Mouse (Mus musculus) left cerebral cortex, postnatal 4 days (tissue): ENCODE results near the gene Kif1bp. TPM values are rescaled to one million over a fixed set of nuclear protein-coding genes. Genes with fewer than 3 reads are reported as not detected.

Experiments
- DNase-seq: peaks from one replicate; pipeline ENCODE4 v3.0.0-alpha.2; 2022
- intact Hi-C: fragments of 180-260 bp; cut with DNase I; formaldehyde crosslinking; loops from one replicate; pipeline ENCODE4 v1.15.1; 2025
- total RNA-seq, 2 experiments: library from RNA; stranded (reverse); gene quantifications; 2 replicates each; pipeline ENCODE4 v1.2.3; 2021

Gene Kif1bp
- total RNA-seq, 2 experiments from 2014 or later, result 88.7 to 90.0 TPM

GRCm38 (mm10) chr10:62557736-62558135 is 20.5 kb downstream of the Kif1bp start:
- intact Hi-C loops, result no loop called here
- no peak for DNase-seq

- no peak for DNase-seq
- intact Hi-C loops, result no loop called here
Measured at GRCm38 (mm10) chr10:62556558-62556901, 21.7 kb downstream of the Kif1bp start.

GRCm38 (mm10) chr10:62555705-62556557 is 22.3 kb downstream of the Kif1bp start:
- DNase-seq, result no peak
- intact Hi-C loops, result no loop called here

GRCm38 (mm10) chr10:62553611-62554091 is 24.6 kb downstream of the Kif1bp start:
- intact Hi-C loops, result no loop called here
- no peak for DNase-seq

- intact Hi-C loops, result no loop called here
- no peak for DNase-seq
Measured at GRCm38 (mm10) chr10:62550787-62551300, 27.4 kb downstream of the Kif1bp start.

GRCm38 (mm10) chr10:62549523-62550166 is 28.6 kb downstream of the Kif1bp start:
- DNase-seq, result peak; percentile 64
- intact Hi-C loops, result loop anchor here (5.0 kb wide), 1 partner anchor 47 kb away; no protein-coding TSS in a partner anchor

- no peak for DNase-seq
- intact Hi-C loops, result loop anchor here (5.0 kb wide), 1 partner anchor 44 kb away; no protein-coding TSS in a partner anchor
Measured at GRCm38 (mm10) chr10:62546441-62546840, 31.8 kb downstream of the Kif1bp start.

GRCm38 (mm10) chr10:62545759-62546158 is 32.5 kb downstream of the Kif1bp start:
- intact Hi-C loops, result loop anchor here (5.0 kb wide), 1 partner anchor 43 kb away; no protein-coding TSS in a partner anchor
- no peak for DNase-seq

- intact Hi-C loops, result no loop called here
Measured at GRCm38 (mm10) chr10:62544316-62544715, 33.9 kb downstream of the Kif1bp start.

GRCm38 (mm10) chr10:62543399-62543808 is 34.9 kb downstream of the Kif1bp start:
- no peak for DNase-seq
- intact Hi-C loops, result no loop called here

More at GRCm38 (mm10) chr10:62544316-62544715, 33.9 kb downstream of the Kif1bp start:
- DNase-seq, result no peak

GRCm38 (mm10) chr10:62542928-62543327 is 35.3 kb downstream of the Kif1bp start:
- intact Hi-C loops, result no loop called here
- DNase-seq, result no peak

- DNase-seq, result no peak
- intact Hi-C loops, result no loop called here
Measured at GRCm38 (mm10) chr10:62542507-62542906, 35.8 kb downstream of the Kif1bp start.

GRCm38 (mm10) chr10:62541499-62541898 is 36.8 kb downstream of the Kif1bp start:
- no peak for DNase-seq
- intact Hi-C loops, result no loop called here

- intact Hi-C loops, result no loop called here
Measured at GRCm38 (mm10) chr10:62540800-62541199, 37.5 kb downstream of the Kif1bp start.

GRCm38 (mm10) chr10:62534509-62534908 is 43.7 kb downstream of the Kif1bp start:
- no peak for DNase-seq
- intact Hi-C loops, result no loop called here

More at GRCm38 (mm10) chr10:62540800-62541199, 37.5 kb downstream of the Kif1bp start:
- no peak for DNase-seq

- DNase-seq, result no peak
- intact Hi-C loops, result no loop called here
Measured at GRCm38 (mm10) chr10:62532832-62533231, 45.4 kb downstream of the Kif1bp start.

GRCm38 (mm10) chr10:62530183-62530582 is 48.1 kb downstream of the Kif1bp start:
- intact Hi-C loops, result no loop called here

GRCm38 (mm10) chr10:62527351-62527750 is 50.9 kb downstream of the Kif1bp start, which contains the start of gene Srgn:
TSS of gene Srgn (minus strand) at chr10:62527451.
- intact Hi-C loops, result no loop called here
- no peak for DNase-seq

More at GRCm38 (mm10) chr10:62530183-62530582, 48.1 kb downstream of the Kif1bp start:
- DNase-seq, result no peak

- intact Hi-C loops, result no loop called here
- DNase-seq, result no peak
Measured at GRCm38 (mm10) chr10:62522346-62522950, 55.8 kb downstream of the Kif1bp start.

GRCm38 (mm10) chr10:62521763-62522162 is 56.5 kb downstream of the Kif1bp start:
- no peak for DNase-seq
- intact Hi-C loops, result no loop called here

- intact Hi-C loops, result no loop called here
Measured at GRCm38 (mm10) chr10:62520911-62521310, 57.3 kb downstream of the Kif1bp start.

More at GRCm38 (mm10) chr10:62520911-62521310, 57.3 kb downstream of the Kif1bp start:
- DNase-seq, result no peak
